Mouse (Mus musculus) cortical plate, adult 2 months (tissue): ENCODE measurements at regions not wholly inside any gene's neighbourhood (a gene's known extent, or its start where the extent isn't known, plus 50 kb on each side); places are given as distances from the start of the nearest gene placed in this dataset.

Experiments used
- CTCF ChIP-seq: fragments of 200-500 bp; IDR thresholded peaks from 2 replicates; pipeline ENCODE4 v1.5.1; 2011; ENCODE audit warnings: mild to moderate bottlenecking, control low read depth, low read length; ENCODE audit not compliant: insufficient read depth; ENCODE audit errors: extremely low read depth
- POLR2A ChIP-seq: fragments of 200-500 bp; IDR thresholded peaks from 2 replicates; pipeline ENCODE4 v1.6.1; 2011; ENCODE audit warnings: mild to moderate bottlenecking, low read length, control low read depth; ENCODE audit not compliant: insufficient read depth; ENCODE audit errors: extremely low read depth

GRCm38 (mm10) chr1:41890714-41891689 is 804.6 kb upstream of the Pou3f3 start:
- TF ChIP-seq CTCF (no peak), POLR2A (no peak)
